Mouse (Mus musculus): ENCODE measurements around the gene Psmc3.
"Not testable (repeated sequence)": the region's sequence is repeated elsewhere in the genome, so short reads cannot be mapped to it uniquely, and the experiment has no call there.

Psmc3 gene

DNA sequence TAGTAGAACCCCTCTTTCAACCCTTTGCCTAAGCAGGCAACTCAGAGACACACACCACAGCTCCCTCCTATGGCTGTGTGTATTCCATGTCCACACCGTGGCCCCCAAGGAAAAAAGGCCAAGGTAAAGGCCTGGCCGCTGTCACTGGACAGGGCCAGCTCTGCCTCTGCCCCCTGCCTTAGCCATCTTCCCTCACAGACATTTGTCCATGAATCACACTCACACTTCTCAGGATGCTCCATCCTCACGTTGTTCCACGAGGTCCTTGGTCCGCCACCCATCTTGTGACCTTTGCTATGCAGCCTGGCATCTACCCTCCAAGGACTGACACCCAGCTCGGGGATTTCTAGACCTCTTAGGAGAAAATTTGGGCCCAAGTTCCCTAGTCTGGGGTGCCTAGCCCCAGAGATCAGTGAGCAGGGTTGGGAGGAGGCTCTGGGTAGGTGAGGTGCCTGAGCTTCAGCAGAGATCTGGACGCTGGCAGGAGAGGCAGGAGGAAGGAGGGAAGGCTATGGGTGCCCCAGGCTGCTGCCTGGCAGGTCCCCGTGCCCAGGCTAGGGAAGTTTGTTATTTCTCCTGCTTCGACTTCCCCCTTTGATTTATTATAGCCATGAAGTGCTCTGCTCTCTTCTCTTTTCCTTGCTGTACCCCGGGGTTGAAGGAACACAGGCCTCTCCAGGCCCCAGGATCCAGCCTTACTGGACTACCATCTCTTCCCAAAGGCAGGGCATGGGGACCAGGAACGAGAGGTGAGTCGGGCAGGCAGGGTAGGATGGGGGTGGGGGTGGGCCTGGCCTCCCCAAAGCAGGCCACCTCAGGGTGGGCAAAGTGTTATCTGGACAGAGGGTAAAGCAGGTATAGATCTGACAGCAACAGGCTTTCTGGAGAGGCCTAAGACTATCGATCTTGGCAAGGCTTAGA is 28.2 kb downstream of the Psmc3 start, which contains the start of gene Spi1:
Spi1 (plus strand) TSS at position 616 of the 921 bp plus-strand sequence.
- no peak for DNase-seq (ENCODE audit: low read depth, low spot score)

DNA sequence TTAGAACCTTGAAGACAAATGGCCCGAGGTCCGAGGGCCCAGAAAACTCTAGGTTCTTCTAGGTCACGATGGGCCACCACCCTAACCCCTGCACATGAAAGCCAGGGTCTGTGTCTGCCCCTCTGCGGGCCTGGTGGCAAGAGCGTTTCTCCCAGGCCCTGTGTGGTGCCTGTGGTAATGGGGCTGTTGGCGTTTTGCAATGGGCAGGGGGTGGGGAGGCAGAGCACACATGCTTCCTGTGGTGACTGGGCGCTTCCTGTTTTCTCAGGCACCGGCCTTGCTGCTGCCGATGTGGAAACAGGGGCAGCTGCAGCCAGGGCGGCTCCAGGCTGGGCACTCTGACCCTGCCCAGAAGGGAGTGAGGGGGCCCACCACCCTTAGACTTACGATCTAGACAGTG is 29.0 kb downstream of the Psmc3 start:
- DNase-seq (ENCODE audit: low read depth, low spot score) = no peak

DNA sequence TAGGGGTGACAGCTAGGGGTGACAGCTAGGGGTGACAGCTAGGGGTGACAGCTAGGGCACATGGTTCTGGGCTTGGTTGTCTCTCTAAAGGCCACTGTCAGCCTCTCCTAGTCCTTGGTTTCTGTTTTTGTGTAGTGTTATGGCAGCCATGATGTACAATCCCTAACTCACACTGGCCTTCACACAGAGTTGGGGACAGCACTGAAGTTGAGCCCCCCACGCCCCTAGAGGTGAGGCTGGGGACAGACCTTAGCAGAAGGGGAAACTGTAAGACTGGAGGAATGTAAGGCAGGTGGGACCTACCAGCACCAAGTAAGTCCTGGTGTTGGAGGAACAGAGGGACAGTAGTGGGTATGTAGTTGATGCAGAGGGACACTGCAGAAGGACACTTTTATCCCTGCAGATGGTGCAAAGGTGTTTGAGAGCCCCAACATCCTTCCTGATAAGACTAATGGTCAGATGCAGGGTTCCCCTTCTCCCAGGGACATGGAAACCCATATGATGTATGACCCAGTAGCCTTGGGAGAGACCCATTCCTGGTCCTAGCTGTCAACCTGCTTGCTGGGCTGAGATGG is 29.6 kb downstream of the Psmc3 start:
- no peak for DNase-seq (ENCODE audit: low read depth, low spot score)

DNA sequence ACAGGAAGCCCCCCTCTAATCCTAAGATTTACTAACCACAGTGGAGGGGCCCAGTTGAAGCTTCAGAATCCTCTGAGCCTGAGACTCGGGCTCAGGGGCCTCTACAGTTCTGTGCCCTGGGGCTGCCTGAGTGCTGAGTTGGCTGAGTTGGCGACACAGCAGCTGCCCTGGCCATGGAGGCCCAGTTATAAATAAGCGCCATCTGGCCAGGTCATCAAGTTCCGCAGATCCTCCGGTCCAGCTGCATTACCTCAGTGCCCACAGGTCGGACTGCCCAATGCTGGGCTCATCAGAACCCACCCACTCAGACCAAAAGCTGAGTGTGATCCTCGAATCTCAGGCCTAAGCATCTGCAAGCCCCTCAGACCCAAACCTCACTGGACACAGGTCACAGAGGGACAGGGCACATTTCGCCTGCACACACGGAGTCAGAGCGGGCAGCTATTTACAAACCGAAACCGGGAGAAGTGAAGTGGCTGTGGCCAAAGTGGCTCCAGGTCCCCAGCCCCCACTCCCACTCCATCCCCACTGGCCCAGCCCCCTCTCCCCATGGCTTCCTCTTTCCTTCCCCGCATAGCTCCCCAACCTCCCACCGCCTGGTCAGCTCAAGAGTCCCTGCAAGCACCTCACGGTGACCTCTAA is 30.5 kb downstream of the Psmc3 start:
- no peak for DNase-seq (ENCODE audit: low read depth, low spot score)

DNA sequence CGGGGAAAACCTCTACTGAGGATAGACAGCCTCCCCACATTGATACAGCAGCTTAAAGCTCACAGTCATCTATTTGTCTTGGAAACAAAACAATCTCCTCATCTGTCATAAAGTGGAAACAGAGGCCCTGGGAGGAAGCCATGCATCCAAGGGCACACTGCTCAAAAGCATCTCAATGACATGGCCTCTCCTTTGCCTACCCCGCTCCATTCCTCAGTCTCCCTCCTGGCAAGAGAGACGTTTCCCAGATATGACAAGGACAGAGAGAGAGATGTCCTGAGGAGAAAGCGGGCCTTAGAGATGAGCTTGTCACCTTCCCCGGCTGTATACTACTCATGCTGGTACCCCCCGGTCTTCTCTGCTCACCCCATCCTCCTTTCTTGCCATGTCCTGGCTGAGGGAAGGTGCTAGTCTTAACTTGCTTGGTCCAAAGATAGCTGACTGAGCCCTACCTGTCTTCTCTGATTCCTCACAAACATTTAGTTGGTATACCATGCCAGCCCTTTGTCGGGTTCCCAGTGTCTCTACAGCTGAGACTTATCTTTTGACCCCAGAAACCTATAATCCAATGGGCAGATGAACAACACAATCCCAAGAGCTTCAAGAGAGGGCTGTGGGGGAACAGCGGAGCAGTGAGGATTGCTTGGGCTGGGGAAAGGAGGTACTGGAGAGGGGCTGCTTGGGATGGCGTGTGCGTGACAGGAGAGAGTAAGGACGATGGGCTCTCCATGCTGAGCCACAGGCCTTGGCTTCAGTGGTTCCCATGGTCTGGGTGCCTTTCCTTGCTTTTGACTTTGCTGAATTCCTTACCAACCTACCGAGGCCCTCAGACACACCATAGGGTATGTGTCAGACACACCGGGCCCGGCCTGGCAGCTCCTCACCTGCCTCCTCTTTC is 31.9 kb downstream of the Psmc3 start:
- no peak for DNase-seq (ENCODE audit: low read depth, low spot score)

DNA sequence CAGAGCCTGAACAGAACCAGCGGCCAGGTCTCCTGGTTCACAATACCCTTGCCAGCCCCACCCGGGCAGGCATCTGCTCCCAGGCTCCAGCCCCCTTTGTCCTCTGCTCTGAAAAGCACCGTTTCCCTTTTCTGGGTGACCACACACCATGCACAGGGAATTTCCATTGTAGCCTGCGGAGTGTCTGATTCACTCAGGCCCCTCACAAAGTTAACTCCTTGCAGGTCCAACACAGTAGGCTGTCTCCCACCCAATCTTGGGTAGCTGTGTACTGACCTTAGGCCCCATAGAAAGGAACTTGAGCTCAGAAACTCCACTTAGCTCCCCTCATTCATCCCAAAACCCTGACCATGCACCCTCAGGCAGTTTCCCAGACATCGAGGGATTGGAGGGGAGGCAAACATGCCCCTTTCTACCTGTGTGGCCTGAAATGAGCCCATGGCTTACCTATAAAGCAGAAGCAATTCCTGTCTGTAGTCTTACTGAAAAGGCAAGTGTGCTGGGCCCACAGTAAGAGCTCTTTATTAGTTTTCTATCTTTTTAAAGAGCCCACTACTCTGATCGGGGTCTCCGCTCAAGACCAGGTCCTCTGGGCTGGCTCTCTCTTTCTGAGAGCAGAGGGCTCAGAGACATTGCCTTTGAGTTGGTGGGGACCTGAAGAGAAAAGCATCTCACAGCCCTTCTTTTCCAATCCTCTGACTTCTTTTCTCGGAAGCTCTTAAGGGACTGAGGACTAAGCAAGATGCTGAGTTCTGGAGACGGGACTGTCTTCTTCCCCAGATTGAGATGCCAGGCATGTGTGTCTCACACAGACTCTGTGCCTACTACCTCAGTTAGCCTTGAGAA is 32.8 kb downstream of the Psmc3 start:
- no peak for DNase-seq (ENCODE audit: low read depth, low spot score)

DNA sequence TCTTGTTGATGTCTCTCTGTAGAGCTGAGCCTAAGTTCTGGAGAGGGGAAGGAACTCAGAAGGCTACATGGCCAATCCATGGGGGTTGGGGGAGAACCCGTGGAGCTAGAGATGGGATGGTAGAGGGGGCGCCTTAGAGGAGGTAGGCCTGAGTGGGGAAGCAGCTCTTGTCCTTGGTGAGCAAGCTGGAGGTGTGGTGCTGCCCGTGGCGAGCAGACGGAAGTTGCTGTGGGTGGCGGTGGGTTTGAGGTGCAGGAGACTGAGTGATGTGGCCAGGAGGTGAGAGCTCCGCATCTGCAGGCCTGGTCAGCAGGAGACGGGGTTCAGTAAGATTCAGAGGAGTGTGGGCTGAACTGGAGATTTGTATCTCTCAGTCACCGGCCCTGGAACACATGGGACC is 33.6 kb downstream of the Psmc3 start:
- DNase-seq (ENCODE audit: low read depth, low spot score) = no peak

DNA sequence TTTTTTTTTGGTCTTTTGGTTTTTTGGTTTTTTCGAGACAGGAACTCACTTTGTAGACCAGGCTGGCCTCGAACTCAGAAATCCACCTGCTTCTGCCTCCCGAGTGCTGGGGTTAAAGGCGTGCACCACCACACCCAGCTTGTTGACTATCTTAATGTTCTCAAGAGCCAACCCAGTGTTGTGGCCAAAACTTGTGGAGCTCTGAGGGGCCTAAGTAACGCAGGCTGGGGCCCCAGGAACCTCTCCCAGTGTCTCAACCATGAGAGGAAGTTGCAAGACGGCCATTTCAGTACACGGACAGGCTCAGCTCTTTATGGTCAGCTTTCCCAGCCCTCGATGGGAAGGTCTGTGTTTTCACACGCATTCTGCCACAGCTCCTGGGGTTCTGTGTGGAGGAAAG is 35.2 kb downstream of the Psmc3 start:
- DNase-seq (ENCODE audit: low read depth, low spot score) = no peak

DNA sequence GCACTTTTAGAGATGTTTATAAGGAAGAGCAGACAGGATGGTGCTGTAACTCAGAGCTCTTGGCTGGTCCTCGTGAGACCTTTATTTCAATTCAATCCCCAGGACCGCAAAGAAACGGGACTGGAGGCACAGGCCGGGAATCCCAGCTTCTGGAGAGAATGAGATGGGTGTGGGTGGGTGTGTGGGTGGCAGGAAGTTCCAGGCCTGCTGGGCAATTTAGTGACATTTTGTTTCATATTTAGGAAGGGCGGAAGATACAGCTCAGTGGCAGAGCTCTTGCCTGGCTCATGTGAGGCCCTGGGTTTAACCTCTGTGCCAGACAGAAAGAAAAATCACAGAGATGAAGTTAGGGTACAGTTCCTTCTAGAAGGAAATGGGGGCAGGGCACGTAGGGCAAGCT is 36.4 kb downstream of the Psmc3 start:
- DNase-seq (ENCODE audit: low read depth, low spot score) = no peak

DNA sequence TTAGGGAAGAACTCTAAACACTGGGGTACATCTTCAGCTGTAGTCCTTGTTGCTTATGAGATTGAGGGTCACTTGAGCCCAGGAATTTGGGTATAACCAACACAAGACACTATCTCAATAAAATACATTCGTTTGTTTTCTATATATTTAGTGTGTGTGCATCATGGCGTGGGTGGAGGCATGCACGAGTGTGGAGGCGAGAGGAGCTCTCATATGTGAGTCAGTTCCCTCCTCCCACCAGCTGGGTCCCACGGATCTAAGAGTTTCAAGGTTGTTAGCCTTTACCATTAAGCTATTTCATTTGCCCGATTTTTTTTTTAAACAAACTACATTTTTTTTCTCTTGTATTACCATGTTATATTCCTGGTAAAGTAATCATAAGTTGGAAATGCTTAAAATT is 37.0 kb downstream of the Psmc3 start:
- DNase-seq (ENCODE audit: low read depth, low spot score) = no peak

DNA sequence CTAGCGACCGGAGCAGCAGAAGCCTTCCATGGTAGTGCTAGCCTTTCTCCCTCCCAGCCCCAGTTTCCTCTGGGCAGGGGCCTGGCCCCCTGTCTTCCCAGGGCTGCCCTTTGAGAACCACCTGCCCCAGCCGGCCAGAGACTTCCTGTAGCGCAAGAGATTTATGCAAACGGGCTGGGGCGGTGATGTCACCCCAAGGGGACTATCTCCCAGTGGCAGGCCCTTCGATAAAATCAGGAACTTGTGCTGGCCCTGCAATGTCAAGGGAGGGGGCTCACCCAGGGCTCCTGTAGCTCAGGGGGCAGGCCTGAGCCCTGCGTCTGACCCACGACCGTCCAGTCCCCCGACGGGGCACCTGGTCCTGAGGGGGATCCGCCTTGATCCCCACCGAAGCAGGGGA is 42.7 kb downstream of the Psmc3 start:
- DNase-seq (ENCODE audit: low read depth, low spot score) = no peak

DNA sequence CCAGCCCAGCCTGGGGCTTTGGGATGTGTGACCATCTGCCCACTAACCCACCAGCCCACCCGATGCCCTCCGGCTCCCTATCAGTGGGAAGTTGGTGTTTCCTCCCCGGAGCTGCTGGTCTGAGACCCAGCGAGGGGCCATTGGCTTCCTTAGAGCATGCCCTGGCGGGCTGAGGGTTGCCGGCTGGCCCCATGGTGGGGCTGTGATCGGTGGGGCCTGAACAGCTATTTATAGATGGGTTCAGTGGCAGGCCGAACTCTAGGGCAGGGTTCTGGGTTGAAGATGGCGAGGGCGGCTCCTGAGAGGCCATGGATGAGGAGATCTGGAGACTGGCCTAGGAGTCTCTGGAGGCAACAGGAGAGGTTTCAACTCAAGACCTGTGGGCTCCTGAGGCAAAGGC is 43.2 kb downstream of the Psmc3 start:
- DNase-seq (ENCODE audit: low read depth, low spot score) = no peak

DNA sequence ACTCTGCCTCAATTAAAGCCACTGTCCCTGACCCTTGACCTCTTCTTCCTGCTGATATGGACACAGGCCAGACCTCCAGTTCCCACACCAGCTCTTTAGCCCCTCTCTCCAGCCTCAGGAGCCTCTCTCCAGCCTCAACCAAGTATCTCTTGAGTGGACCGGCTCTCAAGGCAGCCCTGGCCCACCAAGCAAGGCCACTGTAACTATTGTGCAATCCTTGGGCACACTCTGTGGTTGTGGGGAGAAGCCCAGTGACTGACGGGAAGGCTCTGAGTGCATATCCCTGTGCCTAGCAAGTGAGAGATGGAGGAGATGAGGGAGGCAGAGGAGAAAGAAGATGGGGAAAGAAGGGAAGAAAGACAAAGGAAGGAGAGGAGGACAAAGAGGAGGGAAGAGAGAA is 44.3 kb downstream of the Psmc3 start:
- DNase-seq (ENCODE audit: low read depth, low spot score) = no peak

DNA sequence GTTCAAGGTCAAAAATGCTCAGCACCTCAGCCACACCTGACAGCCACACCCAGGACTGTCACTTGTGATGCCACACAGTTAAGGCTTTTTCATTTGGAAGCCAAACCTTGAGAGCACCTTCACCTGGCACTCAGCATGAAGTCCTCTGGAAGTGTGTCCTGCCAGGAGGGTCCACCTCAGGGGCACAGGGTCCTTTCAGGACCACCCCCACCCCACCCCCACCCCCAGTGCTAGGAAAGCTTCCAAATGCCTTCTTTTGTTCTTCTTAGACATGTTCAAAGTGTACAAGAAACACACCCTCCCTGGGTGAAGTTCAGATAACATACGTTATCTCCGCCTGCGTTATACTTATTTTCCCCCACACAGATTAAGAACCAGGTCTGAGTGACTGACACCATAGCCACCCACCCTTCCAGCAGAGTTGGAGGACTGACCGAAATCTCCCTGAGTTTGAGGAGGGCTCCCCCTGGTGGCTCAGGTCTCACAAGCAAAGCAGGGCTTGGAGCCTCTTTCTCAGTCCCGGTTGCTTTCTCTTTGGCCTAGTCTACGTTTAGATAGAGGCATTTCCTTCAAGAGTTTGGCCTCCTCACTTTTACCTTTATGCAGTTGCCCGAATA is 47.4 kb downstream of the Psmc3 start:
- peak; percentile 88 for DNase-seq (ENCODE audit: low read depth, low spot score)

DNA sequence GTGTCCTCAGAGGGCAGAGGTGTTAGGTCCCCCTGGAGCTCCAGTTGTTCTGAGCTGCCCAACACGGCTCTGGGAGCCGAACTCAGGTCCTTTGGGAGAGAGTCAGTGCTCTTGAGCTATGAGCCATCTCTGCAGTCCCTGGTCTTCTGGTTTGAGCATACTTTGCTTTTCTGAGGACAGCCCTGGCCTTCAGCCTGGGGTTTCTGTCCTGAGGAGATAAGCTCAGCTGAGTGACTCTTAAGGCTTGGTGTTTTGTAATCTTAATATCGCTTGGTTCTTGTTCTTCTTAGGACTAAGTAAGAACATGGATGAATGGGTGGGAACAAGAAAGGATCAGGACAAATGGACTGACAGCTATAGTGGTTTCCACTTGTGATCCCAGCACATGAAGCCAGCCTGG is 54.3 kb downstream of the Psmc3 start:
- DNase-seq (ENCODE audit: low read depth, low spot score) = no peak

DNA sequence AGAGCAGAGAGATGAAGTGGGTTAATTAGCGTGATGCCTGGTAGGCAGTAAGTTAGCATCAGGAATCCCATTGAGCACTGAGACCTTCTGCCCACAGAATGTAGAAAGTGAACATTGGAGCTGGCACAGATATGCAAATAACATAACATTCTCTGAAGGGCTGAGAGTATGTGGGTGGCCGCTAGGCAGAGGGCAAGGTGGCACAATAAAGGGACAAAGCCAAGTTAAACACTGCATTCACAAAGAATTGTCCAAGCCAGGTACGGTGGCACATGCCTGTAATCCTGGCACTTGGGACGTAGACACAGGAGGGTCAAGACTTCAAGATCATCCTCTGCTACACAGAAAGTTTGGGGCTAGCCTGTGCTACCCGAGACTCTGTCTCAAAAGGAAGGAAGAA is 55.4 kb downstream of the Psmc3 start:
- DNase-seq (ENCODE audit: low read depth, low spot score) = no peak

DNA sequence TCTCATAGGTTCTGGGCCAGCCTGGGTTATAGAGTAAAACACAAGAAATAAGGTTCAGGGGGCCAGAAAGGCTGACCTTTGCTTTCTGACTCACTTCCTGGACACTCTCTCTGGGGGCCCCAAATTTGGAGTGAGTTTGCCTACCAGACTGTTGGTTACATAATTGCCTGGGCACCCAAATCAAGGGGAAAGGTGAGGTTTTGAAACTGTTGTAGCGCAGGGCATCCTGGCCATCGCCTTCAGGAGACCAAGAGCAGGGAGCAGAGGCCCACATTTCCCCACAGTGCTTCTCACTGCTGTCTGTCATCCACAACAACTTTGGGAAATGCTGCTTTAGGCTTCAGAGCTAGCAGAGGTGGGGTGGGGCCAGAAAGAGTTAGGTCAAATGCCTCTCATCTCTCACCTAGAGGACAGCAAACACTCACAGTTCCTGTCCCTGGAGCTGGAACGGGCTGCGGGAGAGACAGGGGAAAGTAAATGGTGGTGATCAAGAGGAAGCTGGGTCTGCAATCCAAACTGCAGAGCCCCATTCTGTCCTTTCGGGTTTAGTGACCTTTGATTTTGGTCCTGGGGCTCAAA is 56.1 kb downstream of the Psmc3 start:
- DNase-seq (ENCODE audit: low read depth, low spot score) = no peak

DNA sequence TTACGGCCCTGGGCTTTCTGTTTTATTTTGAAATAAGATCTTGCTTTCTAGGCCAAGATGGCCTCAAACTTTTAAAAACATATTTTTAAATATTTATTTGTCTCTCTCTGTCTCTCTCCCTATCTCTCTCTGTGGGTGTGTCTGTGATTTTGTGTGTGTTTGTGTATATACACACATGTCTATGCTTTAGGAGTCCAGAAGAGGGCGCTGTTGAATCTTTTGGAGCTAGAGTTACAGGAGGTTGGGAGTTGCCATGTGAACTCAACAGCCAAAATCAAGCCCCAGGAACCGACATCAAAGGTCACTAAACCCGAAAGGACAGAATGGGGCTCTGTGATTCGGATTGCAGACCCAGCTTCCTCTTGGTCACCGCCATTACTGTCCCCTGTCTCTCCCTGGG is 56.6 kb downstream of the Psmc3 start:
- DNase-seq (ENCODE audit: low read depth, low spot score) = no peak

DNA sequence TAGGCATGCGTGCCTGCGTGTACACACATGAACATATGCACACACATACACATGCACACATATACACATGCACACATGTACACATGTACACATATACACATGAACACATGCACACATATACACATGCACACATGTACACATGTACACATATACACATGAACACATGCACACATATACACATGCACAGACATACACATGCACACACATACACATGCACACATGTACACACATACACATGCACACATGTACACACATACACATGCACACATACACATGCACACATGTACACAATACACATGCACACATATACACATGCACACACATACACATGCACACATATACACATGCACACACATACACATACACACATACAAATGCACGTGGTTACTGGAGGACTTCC is 58.0 kb downstream of the Psmc3 start:
- DNase-seq (ENCODE audit: low read depth, low spot score) = not testable (repeated sequence)

DNA sequence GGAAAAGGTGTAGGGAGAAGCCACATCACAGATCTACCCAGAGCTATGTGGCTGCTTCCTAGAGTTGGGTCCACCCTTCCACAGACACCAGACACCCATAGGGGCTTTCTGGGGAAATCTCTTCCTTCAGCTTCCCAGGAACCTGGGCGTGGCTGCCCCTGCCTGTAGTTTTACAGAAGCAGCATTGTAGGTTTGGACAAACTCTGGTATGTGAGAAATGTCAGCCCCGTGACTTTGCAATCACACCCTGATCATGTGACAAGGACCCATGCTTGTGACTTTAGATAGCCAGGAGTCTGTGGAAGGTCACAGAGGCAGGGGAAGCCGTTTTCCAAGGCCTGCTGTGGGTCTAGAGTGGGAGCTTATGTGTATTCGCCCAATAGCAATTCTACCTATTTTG is 58.7 kb downstream of the Psmc3 start:
- no peak for DNase-seq (ENCODE audit: low read depth, low spot score)
